Mouse (Mus musculus): ENCODE measurements around the gene Gemin2.
"Not testable (repeated sequence)": the region's sequence is repeated elsewhere in the genome, so short reads cannot be mapped to it uniquely, and the experiment has no call there.

Gemin2 gene

DNA sequence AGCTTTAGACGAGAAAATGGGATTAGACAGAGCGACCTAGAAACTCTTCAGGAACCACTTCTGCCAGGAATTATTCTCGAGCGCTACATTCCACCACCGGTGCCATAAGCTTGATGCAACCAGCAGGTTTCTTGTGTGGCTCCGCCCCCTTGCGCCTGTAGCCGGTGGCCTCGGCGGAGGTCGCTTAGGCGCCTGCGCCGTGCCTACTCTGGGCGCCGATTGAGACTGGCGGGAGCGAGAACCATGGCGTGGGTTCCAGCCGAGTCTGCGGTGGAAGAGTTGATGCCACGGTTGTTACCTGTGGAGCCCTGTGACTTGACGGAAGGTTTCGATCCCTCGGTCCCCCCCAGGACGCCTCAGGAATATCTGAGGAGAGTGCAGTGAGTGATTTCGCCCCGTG lies at the start of gene Gemin2:
TSS of gene Gemin2 (plus strand) at position 160 of the 400 bp plus-strand sequence.
- peak; percentile 91 for DNase-seq (ENCODE audit: low spot score in 2 of 2)

GRCm38 (mm10) chr12:58964583-58964982 lies 48.6 kb upstream of the Gemin2 start:
- no peak for DNase-seq (ENCODE audit: low spot score in 2 of 2)

DNA sequence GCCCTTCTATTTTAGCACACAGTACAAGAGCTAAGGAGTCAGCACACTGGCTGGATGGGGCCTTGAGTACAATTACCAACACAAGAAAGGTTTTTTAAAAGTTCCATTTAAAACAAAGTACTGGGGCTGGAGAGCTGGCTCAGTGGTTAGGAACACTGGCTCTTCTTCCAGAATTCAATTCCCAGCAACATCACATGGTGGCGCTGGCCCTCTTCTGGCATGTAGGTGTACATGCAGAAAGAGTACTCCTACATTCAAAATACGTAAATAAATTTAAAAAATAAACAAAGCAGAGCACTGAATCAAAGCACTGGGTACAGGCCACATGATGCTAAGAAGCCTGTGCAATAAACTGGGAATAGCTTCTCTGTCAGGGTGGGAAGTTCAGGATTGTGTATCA lies 36.2 kb upstream of the Gemin2 start:
- DNase-seq (ENCODE audit: low spot score in 2 of 2): no peak

DNA sequence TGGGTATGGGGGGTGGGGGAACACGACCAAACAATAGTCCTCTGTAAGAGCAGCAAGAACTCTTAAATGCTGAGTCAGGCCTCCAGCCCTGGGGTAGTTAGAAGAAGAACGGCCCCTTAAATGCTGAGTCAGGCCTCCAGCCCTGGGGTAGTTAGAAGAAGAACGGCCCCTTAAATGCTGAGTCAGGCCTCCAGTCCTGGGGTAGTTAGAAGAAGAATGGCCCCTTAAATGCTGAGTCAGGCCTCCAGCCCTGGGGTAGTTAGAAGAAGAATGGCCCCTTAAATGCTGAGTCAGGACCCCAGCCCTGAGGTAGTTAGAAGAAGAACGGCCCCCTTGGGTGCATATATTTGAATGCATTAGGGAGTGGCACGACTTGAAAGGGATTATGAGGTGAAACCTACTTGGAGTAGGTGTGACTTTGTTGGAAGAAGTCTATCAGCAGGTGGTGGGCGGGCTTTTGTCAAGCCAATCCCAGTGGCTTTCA lies 32.0 kb upstream of the Gemin2 start:
- not testable (repeated sequence) for DNase-seq (ENCODE audit: low spot score in 2 of 2)

- DNase-seq (ENCODE audit: low spot score in 2 of 2): no peak
Observed at GRCm38 (mm10) chr12:58985766-58986165, 27.4 kb upstream of the Gemin2 start.

DNA sequence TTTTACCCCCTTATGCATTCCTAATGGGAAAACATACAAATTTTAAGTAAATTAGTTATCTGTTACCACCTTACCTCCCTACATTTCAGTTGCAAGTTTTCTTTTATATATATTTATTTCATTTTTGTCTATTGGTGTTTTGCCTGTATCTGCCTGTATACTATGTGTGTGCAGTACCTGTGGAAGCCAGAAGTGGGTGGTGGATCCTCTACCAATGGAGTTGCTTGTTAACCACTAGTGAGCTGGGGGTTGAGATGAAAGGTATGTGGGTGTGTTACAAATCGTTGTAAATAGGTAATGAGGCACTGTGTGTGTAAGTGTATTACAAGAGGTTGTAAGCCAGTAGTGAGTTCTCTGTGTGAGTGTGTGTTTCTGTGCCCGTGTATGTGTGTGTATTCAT lies 2.7 kb upstream of the Gemin2 start:
- DNase-seq (ENCODE audit: low spot score in 2 of 2): no peak

GRCm38 (mm10) chr12:59011275-59011843 lies 1.8 kb upstream of the Gemin2 start:
- DNase-seq (ENCODE audit: low spot score in 2 of 2): no peak

DNA sequence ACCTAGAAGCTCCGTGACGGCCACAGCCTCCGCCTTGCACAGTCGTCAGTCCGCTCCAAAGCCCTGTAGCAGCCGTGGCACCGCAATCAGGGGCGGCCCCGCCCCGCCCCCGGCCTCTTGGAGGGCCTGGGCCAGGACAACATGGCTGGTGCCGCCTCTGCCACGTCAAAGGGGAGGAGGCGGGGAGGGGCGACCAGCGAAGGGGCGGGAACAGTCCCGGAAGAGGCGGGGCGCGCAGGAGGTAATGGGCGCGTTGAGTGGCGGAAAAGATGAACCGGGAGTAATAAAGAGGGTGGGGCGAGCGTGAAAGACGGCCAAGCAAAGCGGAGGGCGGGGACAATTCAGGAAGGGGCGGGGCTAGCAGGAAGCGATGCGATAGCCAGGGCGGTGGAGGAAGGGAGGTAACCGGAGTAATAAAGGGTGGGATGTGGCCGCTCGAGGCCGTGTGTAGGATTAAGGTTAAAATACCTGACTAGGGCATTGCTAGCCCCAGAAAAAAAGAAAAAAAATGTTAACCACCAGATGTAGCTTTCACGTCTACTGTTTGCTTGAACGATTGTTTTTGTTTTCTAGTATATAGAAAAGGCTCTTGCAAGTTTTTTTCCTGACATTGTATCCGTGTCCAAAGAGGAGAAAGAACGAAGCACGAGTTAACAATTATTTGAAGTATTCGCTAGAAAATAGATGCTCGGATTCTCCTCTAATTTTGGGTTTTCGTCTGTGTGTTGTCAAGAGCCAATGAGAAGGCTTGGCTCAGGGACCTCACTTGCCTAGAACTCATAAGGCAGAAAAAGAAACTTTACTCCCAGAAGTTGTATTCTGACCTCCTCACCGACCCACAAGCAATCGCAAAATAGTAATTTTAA lies 1.1 kb upstream of the Gemin2 start, which contains the start of gene Sec23a:
TSS of gene Sec23a (minus strand) at position 174 of the 866 bp plus-strand sequence.
- peak; percentile 99 for DNase-seq (ENCODE audit: low spot score in 2 of 2)

- peak in 1 of 2 experiments; percentile 8 for DNase-seq (ENCODE audit: low spot score in 2 of 2)
Observed at GRCm38 (mm10) chr12:59012710-59013091, 492 bp upstream of the Gemin2 start.

- no peak for DNase-seq (ENCODE audit: low spot score in 2 of 2)
Observed at GRCm38 (mm10) chr12:59017970-59018369, 4.8 kb downstream of the Gemin2 start.

GRCm38 (mm10) chr12:59019891-59020290 lies 6.7 kb downstream of the Gemin2 start:
- no peak for DNase-seq (ENCODE audit: low spot score in 2 of 2)

- DNase-seq (ENCODE audit: low spot score in 2 of 2): no peak
Observed at GRCm38 (mm10) chr12:59021306-59021705, 8.1 kb downstream of the Gemin2 start.

DNA sequence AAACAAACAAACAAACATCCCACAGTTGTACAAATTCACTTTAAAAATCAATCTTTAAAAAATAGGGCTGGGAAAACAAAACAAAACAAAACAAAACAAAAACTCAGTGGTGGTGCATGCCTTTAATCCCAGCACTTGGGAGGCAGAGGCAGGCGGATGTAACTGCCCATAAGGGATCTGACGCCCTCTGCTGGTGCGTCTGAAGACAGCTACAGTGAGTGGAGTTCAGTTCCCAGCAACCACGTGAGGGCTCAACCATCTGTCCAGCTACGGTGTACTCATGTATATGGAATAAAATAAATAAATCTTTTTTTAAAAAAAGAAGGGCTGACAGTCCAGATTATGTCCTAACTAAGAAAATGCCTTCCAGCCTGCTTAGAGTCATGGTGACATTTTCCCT lies 18.9 kb downstream of the Gemin2 start:
- DNase-seq (ENCODE audit: low spot score in 2 of 2): no peak

DNA sequence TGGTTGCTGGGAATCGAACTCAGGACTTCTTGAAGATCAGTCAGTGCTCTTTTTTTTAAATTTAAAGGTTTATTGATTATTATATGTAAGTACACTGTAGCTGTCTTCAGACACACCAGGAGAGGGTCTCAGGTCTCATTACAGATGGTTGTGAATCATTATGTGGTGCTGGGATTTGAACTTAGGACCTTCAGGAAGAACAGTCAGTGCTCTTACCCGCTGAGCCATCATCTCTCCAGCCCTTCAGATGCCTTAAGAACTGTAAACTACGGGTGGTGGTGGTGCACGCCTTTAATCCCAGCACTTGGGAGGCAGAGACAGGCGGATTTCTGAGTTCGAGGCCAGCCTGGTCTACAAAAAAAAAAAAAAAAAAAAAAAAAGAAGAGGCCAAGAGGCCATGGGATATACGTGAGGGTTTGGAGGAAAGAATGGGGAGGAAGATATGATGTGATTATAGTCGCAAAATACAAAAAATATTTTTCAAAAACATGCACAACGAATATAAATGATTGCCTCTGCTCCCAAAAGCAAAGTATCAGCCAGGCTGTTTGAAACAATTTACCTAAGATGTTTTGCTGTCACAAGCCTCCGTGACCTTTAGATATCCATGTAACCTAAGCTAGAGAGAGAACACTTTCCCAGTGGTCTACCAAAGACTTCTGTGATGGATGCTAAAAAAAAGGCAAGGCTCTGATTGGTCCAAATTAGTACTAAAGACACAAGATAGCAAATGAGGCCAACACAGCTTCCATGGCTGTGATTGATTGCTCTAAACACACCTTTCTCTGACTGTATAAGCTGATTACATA lies 26.2 kb downstream of the Gemin2 start:
- DNase-seq (ENCODE audit: low spot score in 2 of 2): no peak

- peak; percentile 10 to 12 for DNase-seq (ENCODE audit: low spot score in 2 of 2)
Observed at GRCm38 (mm10) chr12:59039971-59040844, 27.0 kb downstream of the Gemin2 start.

DNA sequence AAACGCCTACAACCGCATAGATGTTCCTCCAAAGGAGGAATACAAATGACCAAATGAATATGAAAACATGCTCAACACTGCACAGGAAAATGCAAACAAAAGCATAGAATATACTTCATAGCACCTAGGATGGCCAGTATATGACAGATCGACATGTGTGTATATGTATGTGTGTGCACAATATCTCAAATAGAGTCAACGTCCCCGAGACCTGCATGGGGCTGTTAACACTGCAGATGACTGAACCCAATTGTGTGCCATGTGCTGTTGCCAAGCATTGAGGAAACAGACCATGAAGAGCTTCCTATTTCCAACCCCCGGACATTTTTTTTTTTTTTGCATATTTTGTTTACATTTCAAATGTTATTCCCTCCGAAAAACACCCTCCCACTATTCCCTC lies 27.7 kb downstream of the Gemin2 start:
- no peak for DNase-seq (ENCODE audit: low spot score in 2 of 2)

GRCm38 (mm10) chr12:59052470-59052869 lies 39.3 kb downstream of the Gemin2 start:
- DNase-seq (ENCODE audit: low spot score in 2 of 2): no peak

GRCm38 (mm10) chr12:59053166-59053565 lies 40.0 kb downstream of the Gemin2 start:
- DNase-seq (ENCODE audit: low spot score in 2 of 2): no peak

GRCm38 (mm10) chr12:59053976-59054375 lies 40.8 kb downstream of the Gemin2 start:
- DNase-seq (ENCODE audit: low spot score in 2 of 2): no peak

DNA sequence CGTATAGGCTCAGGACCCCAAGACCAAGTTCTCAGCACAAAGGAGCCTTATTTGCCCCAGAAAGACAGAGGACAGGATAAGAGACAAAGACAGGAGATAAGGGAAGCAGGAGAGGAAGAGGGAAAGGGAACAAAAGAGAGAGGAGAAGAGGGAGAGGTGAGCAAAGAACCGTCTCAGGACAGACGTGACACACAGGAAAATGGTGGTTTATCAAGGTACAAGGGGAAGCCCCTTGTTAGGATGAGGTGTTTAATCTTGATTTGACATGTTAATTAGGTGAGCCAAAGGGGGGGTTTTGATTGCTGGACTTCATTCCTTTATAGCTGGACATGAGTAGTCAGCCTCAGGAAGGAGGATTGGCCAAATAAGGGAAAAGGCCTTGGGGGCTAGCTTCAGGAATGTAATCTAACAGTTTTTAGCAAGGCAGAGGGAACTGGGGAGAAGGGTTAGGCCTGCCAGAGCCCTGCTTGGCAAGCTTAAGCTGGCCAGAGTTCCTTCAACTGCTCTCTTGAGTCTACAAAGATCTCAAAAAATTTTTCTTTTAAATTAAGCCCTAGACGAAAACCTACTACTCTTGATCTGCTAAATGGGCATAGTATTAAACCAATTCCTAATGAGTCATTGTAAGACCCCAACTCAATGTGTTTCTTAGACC lies 42.1 kb downstream of the Gemin2 start:
- no peak for DNase-seq (ENCODE audit: low spot score in 2 of 2)

DNA sequence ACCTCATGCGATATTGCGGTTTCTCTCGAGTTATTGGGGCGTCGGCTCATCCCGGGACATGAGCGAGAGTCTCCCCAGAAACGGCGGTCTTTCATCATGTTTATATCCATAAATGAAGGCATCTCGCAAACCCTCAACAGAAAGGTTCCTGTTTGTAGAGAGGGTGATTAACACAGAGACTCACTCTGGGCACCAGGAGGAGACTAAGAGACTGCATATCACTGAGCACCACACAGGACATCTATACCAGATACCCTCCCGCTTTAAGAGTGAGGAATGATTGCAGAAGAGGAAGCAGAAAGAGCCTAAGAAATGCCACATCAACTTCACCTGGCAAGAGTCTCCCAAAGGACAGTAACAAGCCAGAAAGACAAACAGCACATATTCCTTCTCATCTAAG lies 43.0 kb downstream of the Gemin2 start:
- no peak for DNase-seq (ENCODE audit: low spot score in 2 of 2)

Measured in heart, adult 9 months (tissue).